Mouse (Mus musculus): ENCODE measurements around the gene Gcnt1. TPM values are rescaled to one million over a fixed set of nuclear protein-coding genes. Genes with fewer than 3 reads are reported as not detected.
A peak's percentile ranks its signal among the peaks of the same experiment; 100 is the strongest.

Gene Gcnt1
- polyA plus RNA-seq (2014; fragmentation: Nextera tagmentation; extraction: Ambion mirVana) = 4.3 and 4.8 TPM in 2 replicates

- no peaks in the 10 kb centered on the region for H3K36me3 ChIP-seq (ENCODE audit: control insufficient read depth, insufficient read depth, low read length)
- WGBS = 75% methylated on average over 3 of the region's 3 CpGs
- H3K4me1 ChIP-seq (replicated peaks; ENCODE audit: control insufficient read depth, insufficient read depth, low read length) = no peaks in the 10 kb centered on the region
- H3K4me2 ChIP-seq (ENCODE audit: low read length) = no peak within 1 kb of the TSS
- no peaks in the 10 kb centered on the region for H3K27me3 ChIP-seq (replicated peaks; ENCODE audit: control insufficient read depth, insufficient read depth, low read length)
- H3K4me3 ChIP-seq (ENCODE audit: low read depth, low read length) = no peak within 1 kb of the TSS
- H3K9ac ChIP-seq (ENCODE audit: low read length) = no peak within 1 kb of the TSS
- ATAC-seq (replicated peaks; ENCODE audit: low FRiP score, low TSS enrichment, low read depth) = no peak
- no peak within 1 kb of the TSS for H3K27ac ChIP-seq (ENCODE audit: low read depth)
- no peaks in the 10 kb centered on the region for H3K9me3 ChIP-seq (ENCODE audit: control insufficient read depth, low read length)
- DNase-seq (ENCODE audit: low spot score) = no peak
These were observed at the start of gene Gcnt1 for GRCm38 (mm10) chr19:17372701-17373100. Gene Gcnt1, minus strand, starts transcription at chr19:17372844.

- WGBS = 78% methylated on average over 1 of the region's 1 CpGs
- no peak overlapping the region for H3K4me3 ChIP-seq (ENCODE audit: low read depth, low read length)
- DNase-seq (ENCODE audit: low spot score) = no peak
These were observed 45.2 kb upstream of the Gcnt1 start for GRCm38 (mm10) chr19:17417855-17418254.

DNA sequence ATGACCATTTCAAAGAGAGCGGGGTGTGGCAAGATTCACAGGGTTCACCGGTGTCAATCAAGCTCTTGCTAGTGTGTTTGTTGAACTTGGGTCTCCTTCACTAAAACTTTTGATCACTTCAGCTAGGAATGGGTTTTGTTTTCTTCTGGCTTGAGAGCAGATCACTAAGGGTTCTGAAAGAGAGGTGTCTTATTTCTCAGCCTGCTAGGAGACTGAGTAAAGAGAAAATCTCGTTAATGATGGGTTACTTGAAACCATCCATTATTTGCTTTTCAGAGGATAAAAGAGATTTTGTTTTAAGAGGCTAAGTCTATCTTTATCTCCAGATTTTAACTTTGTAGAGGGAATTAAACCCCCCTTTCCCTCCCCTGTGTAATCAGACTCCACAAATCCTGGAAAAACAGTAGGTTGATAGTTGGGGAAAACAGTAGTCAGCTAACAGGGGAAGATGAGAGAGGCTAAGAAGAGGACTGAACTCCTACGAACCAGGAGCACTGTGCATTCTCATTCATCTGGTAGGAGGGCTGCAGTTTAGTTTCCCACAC lies 40.3 kb upstream of the Gcnt1 start:
- Histone ChIP-seq H3K4me2 (ENCODE audit: low read length) (no peak overlapping the region), H3K4me3 (ENCODE audit: low read depth, low read length) (no peak overlapping the region), H3K36me3 (ENCODE audit: control insufficient read depth, insufficient read depth, low read length) (no peaks in the 10 kb centered on the region), H3K27ac (ENCODE audit: low read depth) (no peak overlapping the region), H3K27me3 (replicated peaks; ENCODE audit: control insufficient read depth, insufficient read depth, low read length) (no peaks in the 10 kb centered on the region), H3K9me3 (ENCODE audit: control insufficient read depth, low read length) (no peaks in the 10 kb centered on the region), H3K9ac (ENCODE audit: low read length) (no peak overlapping the region), H3K4me1 (replicated peaks; ENCODE audit: control insufficient read depth, insufficient read depth, low read length) (no peaks in the 10 kb centered on the region)
- WGBS = 60% methylated on average over 4 of the region's 4 CpGs
- DNase-seq (ENCODE audit: low spot score) (no peak), ATAC-seq (replicated peaks; ENCODE audit: low FRiP score, low TSS enrichment, low read depth) (no peak)

More at GRCm38 (mm10) chr19:17417855-17418254, 45.2 kb upstream of the Gcnt1 start:
- H3K9me3 ChIP-seq (ENCODE audit: control insufficient read depth, low read length) = no peaks in the 10 kb centered on the region
- no peak overlapping the region for H3K9ac ChIP-seq (ENCODE audit: low read length)
- H3K27me3 ChIP-seq (replicated peaks; ENCODE audit: control insufficient read depth, insufficient read depth, low read length) = no peaks in the 10 kb centered on the region
- no peaks in the 10 kb centered on the region for H3K36me3 ChIP-seq (ENCODE audit: control insufficient read depth, insufficient read depth, low read length)
- no peak overlapping the region for H3K4me2 ChIP-seq (ENCODE audit: low read length)
- H3K4me1 ChIP-seq (replicated peaks; ENCODE audit: control insufficient read depth, insufficient read depth, low read length) = no peaks in the 10 kb centered on the region
- ATAC-seq (replicated peaks; ENCODE audit: low FRiP score, low TSS enrichment, low read depth) = no peak
- H3K27ac ChIP-seq (ENCODE audit: low read depth) = no peak overlapping the region

DNA sequence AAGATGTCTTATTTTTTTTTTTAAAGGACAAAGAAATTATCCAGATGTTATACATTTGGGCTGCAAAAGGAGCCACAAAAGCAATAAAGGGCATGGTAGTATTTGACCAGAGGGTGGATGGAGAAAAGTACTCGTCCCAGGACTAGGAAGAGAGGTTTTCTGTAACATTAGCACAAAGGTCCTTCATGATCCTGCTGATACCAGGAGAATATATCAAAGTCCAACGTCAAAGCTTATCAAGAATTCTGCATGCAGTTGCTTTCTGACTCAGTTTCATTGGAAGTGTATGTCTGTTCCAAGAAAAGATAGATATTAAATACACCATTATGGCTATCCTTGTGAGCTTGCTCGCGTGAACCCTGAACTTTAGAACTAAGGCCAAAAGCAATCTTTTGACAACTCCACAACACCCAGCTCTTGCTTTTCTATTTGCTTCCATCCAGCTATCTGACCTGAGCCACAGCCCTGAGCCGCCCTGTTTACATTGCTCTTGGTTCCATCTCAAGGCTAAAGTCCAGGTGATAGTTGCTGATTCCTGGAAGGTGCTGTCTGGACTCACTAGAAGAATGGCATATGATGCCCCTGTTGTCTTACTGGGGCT lies 37.9 kb upstream of the Gcnt1 start:
- no peak overlapping the region for H3K4me3 ChIP-seq (ENCODE audit: low read depth, low read length)
- no peaks in the 10 kb centered on the region for H3K9me3 ChIP-seq (ENCODE audit: control insufficient read depth, low read length)
- no peak overlapping the region for H3K4me2 ChIP-seq (ENCODE audit: low read length)
- DNase-seq (ENCODE audit: low spot score) (no peak), ATAC-seq (replicated peaks; ENCODE audit: low FRiP score, low TSS enrichment, low read depth) (no peak; the same call in 1 of the 2 replicates)
- H3K27me3 ChIP-seq (replicated peaks; ENCODE audit: control insufficient read depth, insufficient read depth, low read length) = no peaks in the 10 kb centered on the region
- H3K36me3 ChIP-seq (ENCODE audit: control insufficient read depth, insufficient read depth, low read length) = no peaks in the 10 kb centered on the region
- H3K4me1 ChIP-seq (replicated peaks; ENCODE audit: control insufficient read depth, insufficient read depth, low read length) = no peaks in the 10 kb centered on the region
- H3K27ac ChIP-seq (ENCODE audit: low read depth) = peak overlapping the region; percentile 27; the same call in 1 of the 2 replicates
- H3K9ac ChIP-seq (ENCODE audit: low read length) = no peak overlapping the region
- 70% methylated on average over 5 of the region's 5 CpGs for WGBS

DNA sequence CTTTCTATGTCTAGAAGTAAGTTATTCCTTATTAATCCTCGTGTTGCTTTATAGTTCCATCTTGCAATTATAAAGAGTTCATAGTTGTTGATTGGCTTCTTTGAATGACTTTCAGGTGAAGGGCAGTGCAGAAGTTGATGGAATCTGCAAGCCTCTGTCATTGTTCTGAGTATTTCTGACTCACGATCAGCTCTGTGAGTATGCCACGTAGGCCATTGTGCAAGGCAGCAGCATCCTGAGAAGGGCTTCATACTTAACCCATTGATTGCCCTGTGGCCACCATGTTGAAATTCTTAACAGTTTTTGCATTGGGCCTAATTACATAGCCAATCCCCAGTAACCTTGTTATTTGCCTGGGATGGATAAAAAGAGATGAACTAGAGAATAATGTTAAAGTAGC lies 36.7 kb upstream of the Gcnt1 start:
- 50% methylated on average over 3 of the region's 3 CpGs for WGBS
- no peak overlapping the region for H3K4me2 ChIP-seq (ENCODE audit: low read length)
- no peak overlapping the region for H3K27ac ChIP-seq (ENCODE audit: low read depth)
- no peak for DNase-seq (ENCODE audit: low spot score)
- H3K4me1 ChIP-seq (replicated peaks; ENCODE audit: control insufficient read depth, insufficient read depth, low read length) = no peaks in the 10 kb centered on the region
- H3K36me3 ChIP-seq (ENCODE audit: control insufficient read depth, insufficient read depth, low read length) = no peaks in the 10 kb centered on the region
- no peaks in the 10 kb centered on the region for H3K9me3 ChIP-seq (ENCODE audit: control insufficient read depth, low read length)
- no peak overlapping the region for H3K4me3 ChIP-seq (ENCODE audit: low read depth, low read length)
- H3K27me3 ChIP-seq (replicated peaks; ENCODE audit: control insufficient read depth, insufficient read depth, low read length) = no peaks in the 10 kb centered on the region
- H3K9ac ChIP-seq (ENCODE audit: low read length) = no peak overlapping the region
- no peak for ATAC-seq (replicated peaks; ENCODE audit: low FRiP score, low TSS enrichment, low read depth)

GRCm38 (mm10) chr19:17408591-17408990 lies 35.9 kb upstream of the Gcnt1 start:
- no peaks in the 10 kb centered on the region for H3K9me3 ChIP-seq (ENCODE audit: control insufficient read depth, low read length)
- no peak overlapping the region for H3K4me3 ChIP-seq (ENCODE audit: low read depth, low read length)
- H3K4me1 ChIP-seq (replicated peaks; ENCODE audit: control insufficient read depth, insufficient read depth, low read length) = no peaks in the 10 kb centered on the region
- no peak overlapping the region for H3K4me2 ChIP-seq (ENCODE audit: low read length)
- DNase-seq (ENCODE audit: low spot score) (no peak), ATAC-seq (replicated peaks; ENCODE audit: low FRiP score, low TSS enrichment, low read depth) (no peak)
- no peaks in the 10 kb centered on the region for H3K36me3 ChIP-seq (ENCODE audit: control insufficient read depth, insufficient read depth, low read length)
- no peak overlapping the region for H3K9ac ChIP-seq (ENCODE audit: low read length)
- no peaks in the 10 kb centered on the region for H3K27me3 ChIP-seq (replicated peaks; ENCODE audit: control insufficient read depth, insufficient read depth, low read length)
- no peak overlapping the region for H3K27ac ChIP-seq (ENCODE audit: low read depth)

- H3K4me3 ChIP-seq (ENCODE audit: low read depth, low read length) = no peak overlapping the region
- no peak overlapping the region for H3K4me2 ChIP-seq (ENCODE audit: low read length)
- H3K9ac ChIP-seq (ENCODE audit: low read length) = no peak overlapping the region
- no peaks in the 10 kb centered on the region for H3K4me1 ChIP-seq (replicated peaks; ENCODE audit: control insufficient read depth, insufficient read depth, low read length)
- DNase-seq (ENCODE audit: low spot score) (no peak), ATAC-seq (replicated peaks; ENCODE audit: low FRiP score, low TSS enrichment, low read depth) (no peak)
- no peaks in the 10 kb centered on the region for H3K36me3 ChIP-seq (ENCODE audit: control insufficient read depth, insufficient read depth, low read length)
- no peak overlapping the region for H3K27ac ChIP-seq (ENCODE audit: low read depth)
- H3K9me3 ChIP-seq (ENCODE audit: control insufficient read depth, low read length) = no peaks in the 10 kb centered on the region
- WGBS = 88% methylated on average over 5 of the region's 5 CpGs
- H3K27me3 ChIP-seq (replicated peaks; ENCODE audit: control insufficient read depth, insufficient read depth, low read length) = no peaks in the 10 kb centered on the region
These were observed 34.2 kb upstream of the Gcnt1 start for GRCm38 (mm10) chr19:17406823-17407222.

DNA sequence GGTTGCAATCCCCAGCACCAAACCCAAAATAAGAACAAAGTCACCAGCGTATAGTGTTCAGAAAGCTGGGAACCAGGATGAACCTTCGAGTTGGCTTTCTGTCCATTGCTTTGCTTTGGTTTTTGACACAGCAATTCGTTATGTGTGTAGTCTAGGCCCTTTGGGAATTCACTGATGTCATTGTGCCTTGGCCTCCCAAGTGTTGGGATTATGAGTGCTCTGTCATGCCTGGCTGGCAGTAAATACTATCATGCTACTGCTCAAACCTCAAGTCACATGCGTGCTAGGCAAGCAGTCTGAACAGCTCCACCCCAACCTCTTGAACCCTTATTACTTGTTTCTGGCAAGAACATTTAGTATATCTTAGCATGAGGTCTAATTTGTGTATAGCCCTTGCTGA lies 30.5 kb upstream of the Gcnt1 start:
- 87% methylated on average over 4 of the region's 4 CpGs for WGBS
- no peak overlapping the region for H3K4me3 ChIP-seq (ENCODE audit: low read depth, low read length)
- ATAC-seq (replicated peaks; ENCODE audit: low FRiP score, low TSS enrichment, low read depth) = no peak

DNA sequence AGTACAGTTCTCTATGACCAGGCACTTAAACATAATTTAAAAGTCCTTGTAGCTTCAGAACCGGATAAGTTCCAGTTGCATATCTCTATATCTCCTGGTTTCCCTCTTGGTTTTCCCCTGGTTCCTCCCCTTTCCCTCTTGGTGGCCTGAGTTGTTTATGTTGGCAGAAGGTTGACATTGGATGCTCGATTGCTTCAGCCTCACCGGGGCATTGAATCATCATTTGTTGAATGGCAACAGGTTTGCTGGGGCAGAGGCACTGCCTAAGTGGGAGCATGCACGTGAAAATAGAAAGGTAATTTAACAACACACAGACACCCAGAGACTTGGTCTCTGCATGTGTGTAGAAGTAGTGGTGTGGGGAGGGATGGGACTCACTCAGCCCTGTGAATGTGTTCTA lies 27.9 kb upstream of the Gcnt1 start:
- 71% methylated on average over 4 of the region's 4 CpGs for WGBS
- no peak overlapping the region for H3K27ac ChIP-seq (ENCODE audit: low read depth)
- H3K27me3 ChIP-seq (replicated peaks; ENCODE audit: control insufficient read depth, insufficient read depth, low read length) = no peaks in the 10 kb centered on the region
- H3K4me2 ChIP-seq (ENCODE audit: low read length) = no peak overlapping the region
- no peaks in the 10 kb centered on the region for H3K9me3 ChIP-seq (ENCODE audit: control insufficient read depth, low read length)
- DNase-seq (ENCODE audit: low spot score) = no peak
- no peak overlapping the region for H3K4me3 ChIP-seq (ENCODE audit: low read depth, low read length)
- H3K4me1 ChIP-seq (replicated peaks; ENCODE audit: control insufficient read depth, insufficient read depth, low read length) = no peaks in the 10 kb centered on the region
- no peak overlapping the region for H3K9ac ChIP-seq (ENCODE audit: low read length)
- no peak for ATAC-seq (replicated peaks; ENCODE audit: low FRiP score, low TSS enrichment, low read depth)
- H3K36me3 ChIP-seq (ENCODE audit: control insufficient read depth, insufficient read depth, low read length) = peaks cover 32% of the 10 kb centered on the region

More for the DNA sequence above, 30.5 kb upstream of the Gcnt1 start:
- no peak overlapping the region for H3K4me2 ChIP-seq (ENCODE audit: low read length)
- no peak overlapping the region for H3K9ac ChIP-seq (ENCODE audit: low read length)
- H3K9me3 ChIP-seq (ENCODE audit: control insufficient read depth, low read length) = no peaks in the 10 kb centered on the region
- H3K4me1 ChIP-seq (replicated peaks; ENCODE audit: control insufficient read depth, insufficient read depth, low read length) = no peaks in the 10 kb centered on the region
- H3K27me3 ChIP-seq (replicated peaks; ENCODE audit: control insufficient read depth, insufficient read depth, low read length) = no peaks in the 10 kb centered on the region
- DNase-seq (ENCODE audit: low spot score) = no peak
- peaks cover 26% of the 10 kb centered on the region for H3K36me3 ChIP-seq (ENCODE audit: control insufficient read depth, insufficient read depth, low read length)
- H3K27ac ChIP-seq (ENCODE audit: low read depth) = no peak overlapping the region
